Mouse (Mus musculus) liver, embryonic 14.5 days (tissue): ENCODE measurements around the gene Ubtd2.

ENCODE experiments used
- CTCF ChIP-seq: IDR thresholded peaks from 2 replicates; pipeline ENCODE4 v1.5.1; 2016; ENCODE audit warnings: antibody characterized with exemption, low read depth, control low read depth
- EP300 ChIP-seq: IDR thresholded peaks from 2 replicates; pipeline ENCODE4 v1.6.1; 2016; ENCODE audit warnings: antibody characterized with exemption, low read depth

DNA sequence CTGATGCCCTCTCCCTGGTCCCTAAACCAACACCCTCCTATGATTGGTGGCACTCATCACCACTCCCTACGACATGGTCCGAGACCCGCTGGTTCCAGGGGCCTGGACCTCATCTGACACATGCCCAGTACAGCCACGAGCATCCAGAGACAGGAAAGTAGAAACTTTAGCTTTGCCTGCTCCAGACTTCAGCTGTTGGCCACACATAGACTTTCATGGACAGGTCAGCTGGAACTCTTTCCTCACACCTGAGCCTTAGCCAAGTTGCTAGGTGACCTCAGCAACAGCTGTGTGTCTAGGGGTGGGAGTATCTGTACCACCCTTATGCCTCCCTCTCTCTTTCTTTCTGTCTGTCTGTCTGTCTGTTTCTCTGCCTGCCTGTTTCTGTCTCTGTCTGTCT lies 93.1 kb downstream of the Ubtd2 start:
- TF ChIP-seq CTCF (no peak), EP300 (no peak)
